Mouse (Mus musculus) erythroblast, adult 5-6 weeks (primary cell): Measurements from ENCODE around the gene Rab37. TPM values are rescaled to one million over a fixed set of nuclear protein-coding genes. Genes with fewer than 3 reads are reported as not detected.

ENCODE experiments used
- ATAC-seq: replicated peaks from 2 replicates; pipeline ENCODE4 v1.8.0; 2016; ENCODE audit warnings: moderate number of reproducible peaks, mild to moderate bottlenecking, moderate TSS enrichment, inconsistent platforms; ENCODE audit not compliant: poor library complexity, low FRiP score, severe bottlenecking
- total RNA-seq, 2 experiments: library from RNA; stranded (forward) in 1 of 2; stranded (reverse) in 1 of 2; fragments of 150-400 nt in 1 of 2; fragments of 200-764, 138-1000 nt in 1 of 2; gene quantifications; 2 replicates each; pipeline versions ENCODE4 v1.2.3 to v1.2.4; 2015 to 2017; ENCODE audit warnings: low replicate concordance in 2 of 2

Rab37 gene
- total RNA-seq, 2 experiments from 2014 or later, result 4.3 to 7.5 TPM

GRCm38 (mm10) chr11:115083376-115084139, 7.7 kb upstream of the Rab37 start:
- ATAC-seq, result peak; percentile 72

GRCm38 (mm10) chr11:115084595-115084994, 6.6 kb upstream of the Rab37 start:
- ATAC-seq, result no peak

- no peak for ATAC-seq
Measured at GRCm38 (mm10) chr11:115085064-115085463, 6.2 kb upstream of the Rab37 start.

- no peak for ATAC-seq
Measured at GRCm38 (mm10) chr11:115086213-115086612, 5.0 kb upstream of the Rab37 start.

GRCm38 (mm10) chr11:115089853-115090252, 1.4 kb upstream of the Rab37 start:
- ATAC-seq, result no peak

GRCm38 (mm10) chr11:115092140-115092539, 909 bp downstream of the Rab37 start:
- no peak for ATAC-seq

- ATAC-seq, result no peak
Measured at GRCm38 (mm10) chr11:115098203-115098932, 7.1 kb downstream of the Rab37 start.

- ATAC-seq, result no peak
Measured at GRCm38 (mm10) chr11:115099241-115099840, 8.1 kb downstream of the Rab37 start.

GRCm38 (mm10) chr11:115100032-115100621, 8.9 kb downstream of the Rab37 start:
- no peak for ATAC-seq

GRCm38 (mm10) chr11:115100741-115101140, 9.5 kb downstream of the Rab37 start:
- ATAC-seq, result no peak

GRCm38 (mm10) chr11:115101615-115102051, 10.4 kb downstream of the Rab37 start:
- ATAC-seq, result no peak

- no peak for ATAC-seq
Measured at GRCm38 (mm10) chr11:115102116-115102515, 10.9 kb downstream of the Rab37 start.

- no peak for ATAC-seq
Measured at GRCm38 (mm10) chr11:115103470-115104413, 12.5 kb downstream of the Rab37 start.

GRCm38 (mm10) chr11:115104769-115105563, 13.7 kb downstream of the Rab37 start:
- no peak for ATAC-seq

- ATAC-seq, result no peak
Measured at GRCm38 (mm10) chr11:115106638-115107037, 15.4 kb downstream of the Rab37 start.

- ATAC-seq, result no peak
Measured at GRCm38 (mm10) chr11:115107403-115107916, 16.2 kb downstream of the Rab37 start.

- no peak for ATAC-seq
Measured at GRCm38 (mm10) chr11:115108176-115108575, 16.9 kb downstream of the Rab37 start.

- ATAC-seq, result no peak
Measured at GRCm38 (mm10) chr11:115110271-115110670, 19.0 kb downstream of the Rab37 start.
